Mouse (Mus musculus): ENCODE data around the gene Ankrd34b. TPM values are rescaled to one million over a fixed set of nuclear protein-coding genes. Genes with fewer than 3 reads are reported as not detected.

Ankrd34b gene
- total RNA-seq, 2 experiments from 2014 or later = 0.31 TPM; not detected in 1

- no peak for DNase-seq
- intact Hi-C loops (cut with DNase I) = no loop called here
These were observed 65.1 kb downstream of the Ankrd34b start for GRCm38 (mm10) chr13:92490817-92491216.

Other genes starting within 250 kb of the Ankrd34b start
- not detected for gene Gm20379, start 119.9 kb upstream of the Ankrd34b start, total RNA-seq (2021)
- gene Dhfr, start 71.2 kb upstream of the Ankrd34b start, total RNA-seq (2021) = 1 to 10 TPM; 1.5 to 1.8 TPM
- 10 to 100 TPM; 12.1 to 12.7 TPM for gene Msh3, start 70.9 kb upstream of the Ankrd34b start, total RNA-seq (2021)
- gene Fam151b, start 58.1 kb downstream of the Ankrd34b start, total RNA-seq (2021) = 1 to 10 TPM; 2.4 to 2.8 TPM
- gene Zfyve16, start 105.0 kb downstream of the Ankrd34b start, total RNA-seq (2021) = 10 to 100 TPM; 16.3 to 17.2 TPM
- gene Spz1, start 150.3 kb downstream of the Ankrd34b start, total RNA-seq (2021) = not detected
- 10 to 100 TPM; 27.2 to 28.4 TPM for gene Serinc5, start 185.2 kb downstream of the Ankrd34b start, total RNA-seq (2021)